ENCODE assay signal across 8 mouse cellular contexts in genomic region chr17:15343071-15343822, GRCm38 (mm10). TPM values are rescaled to one million over a fixed set of nuclear protein-coding genes. Genes with fewer than 3 reads are reported as not detected.
DNase-seq lines count a peak whose midpoint lies in the region; ATAC-seq lines count a peak whose summit lies in the region.

No protein-coding gene starts in this region.

- H3K27ac ChIP-seq in heart, embryonic 12.5 days (ENCODE audit: poor library complexity, severe bottlenecking): no peak overlapping the region
- H3K27ac ChIP-seq in hindbrain, embryonic 13.5 days: peak overlapping the region; percentile 30; the same call in 1 of the 2 replicates
- peak overlapping the region; percentile 53 for H3K27ac ChIP-seq in midbrain, embryonic 16.5 days (ENCODE audit: low read length)

- peaks cover 7% of the 10 kb centered on the region for H3K4me1 ChIP-seq in heart, embryonic 12.5 days (replicated peaks)
- H3K4me1 ChIP-seq in hindbrain, embryonic 13.5 days (replicated peaks): peaks cover 18% of the 10 kb centered on the region
- peaks cover 14% of the 10 kb centered on the region for H3K4me1 ChIP-seq in midbrain, embryonic 16.5 days (ENCODE audit: control insufficient read depth, insufficient read depth, low read length)

- no peak overlapping the region for H3K9ac ChIP-seq in heart, embryonic 12.5 days
- no peak overlapping the region; the same call in 1 of the 2 replicates for H3K9ac ChIP-seq in hindbrain, embryonic 13.5 days
- H3K9ac ChIP-seq in midbrain, embryonic 16.5 days (ENCODE audit: low read depth, low read length): peak overlapping the region; percentile 55; the same call in 1 of the 2 replicates

- intact Hi-C loops in heart, postnatal 14 days (cut with DNase I): no loop called here

- 0 out of 2 replicates have a peak, but pooled peaks have one; percentile 42 for ATAC-seq in heart, embryonic 12.5 days (ENCODE audit: insufficient number of reproducible peaks, low FRiP score)
- peak; percentile 92 for ATAC-seq in hindbrain, embryonic 13.5 days (ENCODE audit: low FRiP score)
- ATAC-seq in midbrain, embryonic 16.5 days: peak; percentile 92

- 0 out of 2 replicates have a peak overlapping the region, but pooled peaks have one; percentile 7 for H3K4me3 ChIP-seq in heart, embryonic 12.5 days
- no peak overlapping the region for H3K4me3 ChIP-seq in hindbrain, embryonic 13.5 days
- no peak overlapping the region; the same call in 1 of the 2 replicates for H3K4me3 ChIP-seq in midbrain, embryonic 16.5 days (ENCODE audit: low read depth, low read length)

- H3K9me3 ChIP-seq in heart, embryonic 12.5 days (replicated peaks): no peaks in the 10 kb centered on the region
- H3K9me3 ChIP-seq in hindbrain, embryonic 13.5 days: no peaks in the 10 kb centered on the region
- H3K9me3 ChIP-seq in midbrain, embryonic 16.5 days (replicated peaks; ENCODE audit: control insufficient read depth, low read length, poor library complexity, severe bottlenecking): no peaks in the 10 kb centered on the region

- peak overlapping the region; percentile 57 for H3K4me2 ChIP-seq in heart, embryonic 12.5 days
- peak overlapping the region; percentile 44 for H3K4me2 ChIP-seq in hindbrain, embryonic 13.5 days
- H3K4me2 ChIP-seq in midbrain, embryonic 16.5 days (ENCODE audit: low read length): peak overlapping the region; percentile 42

- 26% methylated on average over 14 of the region's 14 CpGs for WGBS in heart, embryonic 12.5 days
- 21% methylated on average over 14 of the region's 14 CpGs for WGBS in hindbrain, embryonic 13.5 days
- 23% methylated on average over 14 of the region's 14 CpGs for WGBS in midbrain, embryonic 16.5 days

- no peaks in the 10 kb centered on the region for H3K27me3 ChIP-seq in heart, embryonic 12.5 days (replicated peaks)
- peaks cover 14% of the 10 kb centered on the region; the same call in 1 of the 2 replicates for H3K27me3 ChIP-seq in hindbrain, embryonic 13.5 days
- H3K27me3 ChIP-seq in midbrain, embryonic 16.5 days (ENCODE audit: control insufficient read depth, insufficient read depth, low read depth, low read length): no peaks in the 10 kb centered on the region

- DNase-seq in heart, postnatal 14 days: no peak
- DNase-seq in cerebellum, postnatal 10 days: peak; percentile 69 to 73
- DNase-seq in left cerebral cortex, adult 11 months (ENCODE audit: low spot score): no peak
- no peak for DNase-seq in gastrocnemius, postnatal 25 days
- DNase-seq in thymus, adult 18-20 months: no peak

- H3K36me3 ChIP-seq in heart, embryonic 12.5 days: no peaks in the 10 kb centered on the region
- H3K36me3 ChIP-seq in hindbrain, embryonic 13.5 days: no peaks in the 10 kb centered on the region
- no peaks in the 10 kb centered on the region for H3K36me3 ChIP-seq in midbrain, embryonic 16.5 days (ENCODE audit: control insufficient read depth, insufficient read depth, low read length)

RNA-seq across cellular contexts. Expression of gene Dll1, which starts 33.4 kb away (rescaled TPM):
- polyA plus RNA-seq in heart, embryonic 12.5 days (2016; fragmentation: Nextera tagmentation; extraction: Ambion mirVana): 10.1 and 11.8 TPM in 2 replicates
- 1 to 10 TPM; 7.9 to 9.0 TPM for total RNA-seq in heart, postnatal 14 days (2021)
- 27.1 and 29.7 TPM in 2 replicates for polyA plus RNA-seq in hindbrain, embryonic 13.5 days (2015; fragmentation: Nextera tagmentation; extraction: Ambion mirVana)
- polyA plus RNA-seq in midbrain, embryonic 16.5 days (2015; fragmentation: Nextera tagmentation; extraction: Ambion mirVana): 17.8 and 18.5 TPM in 2 replicates
- total RNA-seq in gastrocnemius, postnatal 25 days (2021): 1 to 10 TPM; 3.4 to 3.8 TPM

RNA-seq across cellular contexts. Expression of gene Fam120b, which starts 52.8 kb away (rescaled TPM):
- 17.2 and 17.3 TPM in 2 replicates for polyA plus RNA-seq in heart, embryonic 12.5 days (2016; fragmentation: Nextera tagmentation; extraction: Ambion mirVana)
- 10 to 100 TPM; 10.9 to 11.2 TPM for total RNA-seq in heart, postnatal 14 days (2021)
- polyA plus RNA-seq in hindbrain, embryonic 13.5 days (2015; fragmentation: Nextera tagmentation; extraction: Ambion mirVana): 44.4 and 47.0 TPM in 2 replicates
- polyA plus RNA-seq in midbrain, embryonic 16.5 days (2015; fragmentation: Nextera tagmentation; extraction: Ambion mirVana): 50.0 and 54.3 TPM in 2 replicates
- total RNA-seq in gastrocnemius, postnatal 25 days (2021): 10 to 100 TPM in 1 of 2 experiments, 1 to 10 TPM in 1; 8.6 to 10.3 TPM

Comparison
In these comparisons a context has a peak if more than half of its experiments do, and no peak if none do; other contexts are left out.
1. ATAC-seq: peak in every context shown above with its lines; median percentile 92 in hindbrain, embryonic 13.5 days; 92 in midbrain, embryonic 16.5 days; 42 in heart, embryonic 12.5 days.
2. DNase-seq: peak in cerebellum, postnatal 10 days (2 of 2); none in heart, postnatal 14 days (0 of 2), left cerebral cortex, adult 11 months (single experiment), gastrocnemius, postnatal 25 days (single experiment) and thymus, adult 18-20 months (0 of 2).
3. Peak in every context shown above with its lines, with median percentiles within 50 percentile points of each other: H3K4me2 ChIP-seq.